Mouse (Mus musculus) liver, adult (tissue): ENCODE results near the gene Olfml2a.

Experiments used
- GATA4 ChIP-seq: IDR thresholded peaks from 2 replicates; pipeline ENCODE4 v1.6.1; 2014; ENCODE audit warnings: mild to moderate bottlenecking, low read length; ENCODE audit not compliant: insufficient replicate concordance

Gene Olfml2a

DNA sequence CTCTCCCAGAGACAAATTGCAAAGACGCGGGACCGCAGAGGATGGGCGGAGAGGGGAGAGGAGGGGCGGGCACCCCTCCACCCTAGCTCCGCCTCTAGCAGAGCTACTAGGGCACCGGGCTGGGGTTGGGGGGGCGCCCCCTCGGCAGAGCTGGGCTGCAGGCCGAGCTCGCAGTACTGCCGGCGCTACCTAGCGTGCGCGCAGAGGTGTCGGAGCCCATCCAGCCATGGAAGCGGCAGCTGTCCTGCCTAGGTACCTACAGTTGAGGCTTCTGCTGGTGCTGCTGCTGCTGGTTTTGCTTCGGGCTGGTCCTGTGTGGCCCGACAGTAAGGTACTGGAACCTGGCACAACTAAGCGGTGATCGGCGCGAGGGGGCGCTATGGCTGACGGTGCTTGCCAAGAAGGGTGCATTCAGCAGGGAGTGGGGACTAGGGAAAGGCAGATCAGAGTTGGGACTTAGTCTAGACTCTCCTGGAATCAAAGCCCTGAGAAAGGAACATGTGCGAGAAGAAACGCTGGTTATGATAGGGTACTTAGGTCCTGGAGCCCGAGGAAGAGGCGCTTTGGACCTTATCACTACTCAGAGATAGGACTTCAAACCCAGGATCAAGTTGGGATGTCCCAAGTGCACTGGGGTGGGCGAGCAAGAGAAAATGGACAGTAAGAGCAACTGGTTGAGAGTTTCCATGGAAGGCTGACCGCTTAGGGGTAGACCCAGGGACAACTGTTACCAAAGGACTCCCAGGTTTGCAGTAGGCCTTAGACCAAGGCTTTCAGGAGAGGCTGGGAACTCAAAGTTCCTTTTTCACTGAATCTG lies at the start of gene Olfml2a:
Gene Olfml2a, plus strand, starts transcription at position 128 of the 817 bp plus-strand sequence.
- TF ChIP-seq GATA4, result no peak

DNA sequence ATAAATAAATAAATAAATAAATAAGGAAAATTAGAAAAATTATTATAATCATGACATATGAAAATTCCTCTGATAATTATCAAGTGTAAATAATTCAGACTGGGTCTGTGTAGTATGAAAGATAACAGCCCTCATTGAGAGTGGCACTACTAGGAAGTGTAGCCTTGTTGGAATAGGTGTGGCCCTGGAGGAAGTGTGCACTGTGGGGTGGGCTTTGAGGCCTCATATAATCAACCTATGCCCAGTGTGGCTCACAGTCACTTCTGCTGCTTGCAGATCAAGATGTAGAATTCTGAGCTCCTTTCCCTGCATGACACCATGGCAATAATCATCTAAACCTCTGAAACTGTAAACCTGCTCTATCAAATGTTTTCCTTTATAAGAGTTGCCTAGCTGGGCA lies 28.9 kb upstream of the Olfml2a start:
- TF ChIP-seq GATA4, result no peak

DNA sequence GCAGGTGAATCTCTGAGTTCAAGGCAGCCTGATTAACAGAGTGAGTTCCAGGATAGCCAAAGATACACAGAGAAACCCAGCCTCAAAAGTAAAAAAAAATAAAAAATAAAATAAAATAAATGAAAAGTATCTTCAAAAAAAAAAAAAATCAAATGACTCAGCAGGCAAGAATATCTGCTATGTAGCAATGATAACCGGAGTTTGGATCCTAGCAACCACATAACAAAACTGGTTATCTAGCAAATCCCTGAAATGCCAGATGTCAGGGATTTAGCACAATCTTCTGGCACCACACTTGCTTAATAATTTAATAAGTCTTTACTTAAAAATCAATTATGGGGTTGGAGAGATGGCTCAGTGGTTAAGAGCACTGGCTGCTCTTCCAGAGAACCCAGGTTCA lies 27.5 kb upstream of the Olfml2a start:
- TF ChIP-seq GATA4, result no peak

DNA sequence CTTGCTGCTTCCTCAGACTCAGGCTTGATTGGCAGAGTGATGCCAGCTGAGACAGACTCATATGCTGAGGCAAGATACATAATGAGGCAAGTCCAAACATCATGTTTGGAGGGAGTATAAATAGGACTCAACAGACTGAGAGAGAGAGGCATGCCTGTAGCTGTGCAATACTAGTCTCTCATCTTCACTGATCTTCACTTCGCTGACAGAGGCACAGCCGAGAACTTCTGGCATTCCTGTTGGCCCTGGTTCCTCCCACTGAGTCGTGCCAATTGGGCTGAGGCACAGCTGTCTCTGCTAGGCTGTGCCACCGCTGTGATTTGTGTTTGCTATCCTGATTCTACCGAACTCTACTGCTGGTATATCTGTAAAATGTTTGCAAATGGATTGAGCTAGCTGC lies 25.7 kb upstream of the Olfml2a start:
- TF ChIP-seq GATA4, result no peak

DNA sequence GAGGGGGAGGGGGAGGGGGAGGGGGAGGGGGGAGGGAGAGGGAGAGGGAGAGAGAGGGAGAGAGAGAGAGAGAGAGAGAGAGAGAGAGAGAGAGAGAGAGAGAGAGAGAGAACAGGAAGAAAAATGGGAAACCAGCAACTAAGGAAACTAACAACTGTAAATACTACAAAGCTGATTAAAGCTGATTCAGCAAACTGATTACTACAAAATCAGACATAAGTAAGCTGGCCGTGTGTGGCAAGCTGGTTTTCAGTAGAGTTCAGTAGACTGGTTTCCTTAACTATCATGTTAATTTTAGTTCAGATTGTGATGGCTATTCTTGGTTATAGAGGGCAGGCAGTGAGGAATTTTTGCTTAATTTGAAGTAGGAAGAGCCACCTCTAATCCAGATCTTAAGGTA lies 23.2 kb upstream of the Olfml2a start:
- no peak for TF ChIP-seq GATA4

DNA sequence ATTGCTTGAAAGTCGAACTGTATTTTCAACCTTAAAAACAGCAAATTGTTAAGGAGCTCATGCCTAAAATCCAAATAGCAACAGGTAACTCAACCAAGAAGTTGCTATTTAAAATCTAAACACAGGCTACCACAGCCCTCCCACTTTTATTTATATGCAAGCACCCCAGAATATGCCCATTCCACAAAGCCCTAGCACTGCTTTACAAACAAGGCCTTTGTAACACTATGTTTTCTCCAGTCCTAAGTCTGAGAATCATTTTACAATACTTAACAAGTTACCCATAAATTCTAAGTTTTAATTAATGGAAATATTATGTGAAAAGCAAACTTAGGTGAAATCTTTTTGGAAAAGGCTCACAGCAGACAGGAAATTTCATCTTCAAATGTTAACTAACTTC lies 17.3 kb upstream of the Olfml2a start:
- TF ChIP-seq GATA4, result no peak

DNA sequence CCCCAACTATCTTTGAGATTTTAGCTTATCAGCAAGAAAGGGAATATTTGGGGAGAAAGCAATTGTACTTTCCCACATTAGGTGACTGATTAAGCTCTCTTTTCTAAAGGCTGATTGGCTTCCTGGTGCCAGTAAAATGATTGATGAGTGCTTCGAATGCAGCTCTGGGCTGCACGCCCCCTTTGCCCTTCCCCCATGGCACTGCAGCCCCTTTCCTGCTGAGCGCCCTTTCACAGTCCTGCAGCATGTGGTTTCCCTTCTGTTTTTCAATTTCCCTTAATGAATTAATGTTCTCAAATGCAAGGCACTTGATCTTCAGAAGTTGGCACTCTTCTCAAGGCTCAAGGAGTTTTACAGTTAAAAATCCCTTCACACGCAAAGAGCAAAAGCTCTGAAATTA lies 16.8 kb upstream of the Olfml2a start:
- no peak for TF ChIP-seq GATA4

DNA sequence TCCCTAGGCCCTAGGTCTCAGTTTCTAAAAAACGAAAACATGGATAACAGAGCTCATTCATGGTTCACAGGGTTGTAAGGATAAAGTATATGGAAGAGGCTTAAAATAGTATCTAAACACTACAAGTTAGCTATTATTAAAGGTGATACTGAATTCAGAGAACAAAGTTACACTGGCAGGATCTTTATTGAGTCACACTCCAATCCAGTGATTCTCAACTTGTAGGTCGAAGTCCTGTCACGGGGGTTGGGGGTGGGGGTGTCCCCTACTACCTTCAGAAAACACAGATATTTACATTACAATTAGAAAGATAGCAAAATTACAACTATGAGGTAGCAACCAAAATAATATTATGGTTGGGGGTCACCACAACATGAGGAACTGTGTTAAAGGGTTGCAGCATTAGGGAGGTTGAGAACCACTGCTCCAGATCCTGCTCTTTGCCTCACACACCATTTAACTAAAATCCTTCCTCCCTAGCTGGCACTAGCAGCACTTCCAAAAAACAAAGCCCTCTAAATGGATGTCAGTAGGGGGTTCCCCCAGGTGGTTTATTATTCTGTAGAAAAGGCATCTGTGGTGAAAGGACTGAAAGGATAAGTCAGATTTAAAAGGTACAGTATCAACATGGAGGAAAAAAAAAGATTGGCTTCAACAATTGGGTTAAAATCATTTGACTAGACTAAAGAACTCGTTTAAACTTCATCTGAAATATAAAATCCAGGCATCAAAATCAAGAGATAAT lies 14.7 kb upstream of the Olfml2a start:
- TF ChIP-seq GATA4, result no peak

DNA sequence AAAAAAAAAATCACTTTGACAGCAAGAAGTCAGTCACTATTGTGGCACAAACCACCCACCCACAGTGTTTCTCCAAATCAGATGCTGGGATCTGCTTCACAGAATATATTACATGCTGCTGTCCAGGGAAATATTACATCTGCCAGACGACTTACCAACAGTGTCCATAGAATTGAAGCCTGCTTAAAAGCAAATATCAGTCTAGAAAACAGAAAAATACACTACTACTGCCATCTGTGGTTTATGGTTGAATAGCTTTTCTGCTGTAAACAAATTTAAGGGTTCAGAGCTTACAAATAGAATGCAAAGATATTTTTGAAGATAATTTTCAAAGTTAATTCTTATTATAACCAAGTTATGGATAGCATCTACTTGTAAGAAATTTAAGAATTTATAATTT lies 10.4 kb upstream of the Olfml2a start:
- TF ChIP-seq GATA4, result no peak

DNA sequence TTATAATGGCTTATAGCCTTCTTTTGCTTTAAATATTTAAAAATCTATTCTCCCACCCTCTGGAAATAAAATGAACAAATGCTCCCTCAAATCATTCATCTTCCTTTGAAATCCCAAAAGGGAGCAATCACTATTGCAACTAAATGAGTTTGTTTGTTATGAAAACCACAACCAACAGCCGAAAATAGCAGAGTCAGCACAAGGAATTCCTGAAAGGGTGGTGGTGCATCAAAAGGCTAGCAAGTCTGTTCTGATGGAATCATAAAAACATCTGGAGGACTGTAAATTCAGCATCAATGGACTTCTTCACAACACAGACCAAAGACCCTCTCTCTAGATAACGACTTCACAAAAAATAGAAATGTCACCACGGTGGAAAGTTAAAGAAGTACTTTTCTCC lies 8.3 kb upstream of the Olfml2a start:
- no peak for TF ChIP-seq GATA4

DNA sequence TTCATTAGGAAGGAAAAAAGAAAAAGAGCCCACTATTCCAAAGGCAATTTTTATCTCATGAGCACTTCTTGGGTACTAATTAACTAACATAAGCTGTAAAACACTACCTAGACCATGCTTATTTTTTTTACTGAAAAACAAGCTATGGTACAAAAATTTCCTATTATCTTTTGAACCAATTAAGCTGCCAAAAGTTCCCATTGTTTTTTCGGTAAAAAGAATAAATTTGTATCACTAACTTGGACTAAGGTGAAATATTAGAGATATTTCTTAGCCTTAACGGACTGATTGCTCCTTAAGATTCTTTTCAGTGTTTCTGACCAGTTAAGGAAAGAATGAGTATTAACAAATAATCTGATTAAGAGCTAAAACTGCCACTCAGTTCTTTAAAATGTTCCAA lies 7.9 kb upstream of the Olfml2a start:
- no peak for TF ChIP-seq GATA4

DNA sequence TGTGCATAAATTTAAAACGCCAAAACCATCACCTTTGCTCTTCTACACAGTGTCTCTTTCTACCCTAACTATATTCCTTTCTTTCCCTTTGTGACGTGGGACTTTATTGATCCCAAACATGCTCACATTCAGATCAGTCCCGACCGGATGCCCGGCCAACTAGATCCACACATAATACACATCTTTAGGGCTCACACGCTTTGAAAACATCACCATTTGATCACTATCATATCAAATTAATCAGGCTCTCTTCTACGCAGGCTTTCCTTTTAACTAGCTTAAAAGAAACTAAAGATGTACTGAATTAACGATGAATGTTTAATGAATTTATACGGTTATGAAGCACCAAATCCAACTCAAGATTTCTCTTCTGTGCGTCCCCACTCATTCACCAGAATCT lies 7.2 kb upstream of the Olfml2a start:
- no peak for TF ChIP-seq GATA4

DNA sequence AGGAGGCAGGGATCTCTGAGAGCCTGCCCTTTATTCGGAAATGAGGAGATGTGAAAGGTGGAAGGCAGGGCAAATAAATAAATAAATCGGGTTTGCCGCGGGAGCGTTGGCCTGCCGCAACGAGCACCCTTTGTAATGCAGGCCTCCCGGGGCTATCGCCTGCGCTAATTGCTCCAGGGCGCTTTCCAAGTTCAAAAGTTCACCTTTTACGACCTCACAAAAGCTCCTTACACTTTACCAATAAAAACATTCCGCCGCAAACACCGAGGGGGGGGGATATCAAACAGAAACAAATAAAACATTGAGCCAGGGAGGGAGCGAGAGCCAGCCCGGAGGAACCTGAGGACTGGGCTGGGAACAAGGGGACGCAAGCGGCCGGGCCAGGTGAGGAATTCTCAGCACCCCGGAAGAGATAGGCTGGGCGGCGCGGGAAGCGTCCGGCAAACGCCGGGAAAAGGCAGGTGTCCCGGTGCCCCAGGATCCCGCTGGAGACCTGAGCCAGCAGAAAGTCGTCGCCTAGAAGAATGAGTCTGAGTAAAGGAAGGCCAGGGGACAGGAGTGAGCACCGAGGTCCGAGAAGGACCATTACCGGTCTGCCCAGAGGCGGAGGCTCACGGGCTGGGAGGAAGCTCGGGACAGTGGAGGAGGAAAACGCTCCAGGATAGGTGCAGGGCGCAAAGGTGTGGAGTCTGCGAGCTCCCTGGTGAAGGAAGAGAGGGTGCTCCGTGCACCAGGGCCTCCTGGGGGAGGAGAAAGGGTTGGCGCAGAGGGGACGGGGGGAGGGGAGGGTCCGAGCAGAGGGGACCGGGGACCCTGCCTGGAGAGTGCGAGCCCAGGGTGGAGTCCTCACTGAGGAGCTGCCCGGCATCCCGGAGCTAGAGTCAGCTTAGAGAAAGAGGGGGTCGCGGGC lies 6.4 kb upstream of the Olfml2a start:
- no peak for TF ChIP-seq GATA4

DNA sequence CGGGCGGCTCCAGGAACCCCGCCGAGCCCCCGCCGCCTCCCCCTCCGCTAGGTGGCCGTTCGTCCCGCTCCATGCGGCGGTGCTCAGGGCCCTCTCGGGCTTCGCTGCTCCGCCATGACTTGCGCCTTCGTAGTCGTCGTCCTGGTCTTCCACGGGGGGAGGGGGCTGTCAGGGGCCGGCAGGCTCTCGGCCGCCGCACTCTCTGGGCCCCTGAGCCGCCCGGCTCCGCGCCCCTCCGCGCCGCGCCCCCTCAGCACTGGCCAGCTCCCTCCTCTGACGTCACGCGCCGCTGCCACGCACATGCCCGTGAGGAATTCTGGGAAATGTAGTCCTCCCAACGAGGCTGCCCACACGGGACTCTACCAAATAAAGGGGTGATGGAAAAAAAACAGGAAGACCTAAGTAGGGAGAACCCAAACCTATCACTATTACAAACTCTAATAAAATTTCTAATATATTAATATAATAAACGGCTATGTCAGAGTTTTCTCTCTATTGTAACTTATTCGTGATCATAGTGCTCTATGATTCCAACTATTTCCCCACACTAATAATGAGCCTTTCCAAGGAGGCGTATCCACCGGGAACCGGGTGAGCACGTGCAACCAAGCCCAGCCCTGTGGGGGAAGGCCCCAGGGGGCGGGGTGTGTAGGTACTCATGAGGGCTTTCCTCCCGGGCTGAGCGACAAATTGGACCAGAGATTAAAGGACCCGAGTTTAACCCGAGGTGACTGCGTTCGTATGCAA lies 5.5 kb upstream of the Olfml2a start:
- no peak for TF ChIP-seq GATA4
